Mouse (Mus musculus) left cerebral cortex, adult 8-10 months (tissue): ENCODE results near the gene Tnfaip8l2. TPM values are rescaled to one million over a fixed set of nuclear protein-coding genes. Genes with fewer than 3 reads are reported as not detected.
A peak's percentile ranks its signal among the peaks of the same experiment; 100 is the strongest.
"Not testable (repeated sequence)": the region's sequence is repeated elsewhere in the genome, so short reads cannot be mapped to it uniquely, and the experiment has no call there.

ENCODE experiments used
- DNase-seq, 2 experiments: peaks; one replicate each; pipeline ENCODE4 v3.0.0; 2022; ENCODE audit warnings: low spot score in 2 of 2
- total RNA-seq, 4 experiments: library from RNA; stranded (reverse); gene quantifications; 2 replicates each; pipeline ENCODE4 v1.2.4; 2022

The Tnfaip8l2 gene
- total RNA-seq, 4 experiments from 2014 or later: 2.3 to 6.7 (median 4.3) TPM

- DNase-seq: peak; percentile 65 to 87
These were observed 18.1 kb upstream of the Tnfaip8l2 start, which contains the start of gene Sema6c for GRCm38 (mm10) chr3:95159987-95160963. Sema6c (plus strand) TSS chr3:95160457.

- DNase-seq: no peak
These were observed 17.4 kb upstream of the Tnfaip8l2 start for GRCm38 (mm10) chr3:95159511-95159986.

DNA sequence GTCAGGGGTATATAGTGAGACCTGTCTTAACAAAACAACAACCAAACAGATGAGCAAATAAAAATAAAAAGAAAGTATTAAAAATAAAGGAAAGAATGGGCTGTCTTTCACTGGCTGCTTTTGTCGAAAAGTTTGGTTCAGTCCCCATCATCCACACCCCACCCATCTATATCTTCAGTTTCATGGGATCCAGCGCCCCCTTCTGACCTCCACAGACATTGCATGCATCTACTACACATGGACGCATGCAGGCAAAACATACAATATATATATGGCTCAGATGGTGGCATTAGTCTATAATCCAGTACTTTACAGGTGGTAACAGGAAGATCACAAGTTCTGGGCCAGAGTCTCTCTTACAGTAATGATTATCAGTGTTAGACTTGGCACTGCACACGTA lies 11.7 kb upstream of the Tnfaip8l2 start:
- DNase-seq: no peak

DNA sequence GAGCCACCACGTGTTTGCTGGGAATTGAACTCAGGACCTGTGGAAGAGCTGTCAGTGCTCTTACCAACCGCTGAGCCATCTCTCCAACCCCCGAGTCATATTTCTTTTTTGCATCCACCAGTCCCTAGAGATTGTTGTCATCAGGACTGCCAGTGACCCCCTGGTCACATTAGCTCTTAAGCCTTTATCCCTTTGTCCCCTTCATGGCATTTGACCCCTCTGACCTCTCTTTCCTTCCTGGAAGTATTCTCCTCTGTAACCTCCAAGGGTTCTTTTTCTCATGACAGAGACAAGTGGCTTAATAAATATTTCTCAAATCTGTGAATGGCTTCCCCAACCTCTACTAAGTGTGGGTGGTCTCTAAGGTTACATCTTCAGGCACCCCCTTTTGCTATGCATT lies 5.8 kb upstream of the Tnfaip8l2 start:
- DNase-seq: no peak

DNA sequence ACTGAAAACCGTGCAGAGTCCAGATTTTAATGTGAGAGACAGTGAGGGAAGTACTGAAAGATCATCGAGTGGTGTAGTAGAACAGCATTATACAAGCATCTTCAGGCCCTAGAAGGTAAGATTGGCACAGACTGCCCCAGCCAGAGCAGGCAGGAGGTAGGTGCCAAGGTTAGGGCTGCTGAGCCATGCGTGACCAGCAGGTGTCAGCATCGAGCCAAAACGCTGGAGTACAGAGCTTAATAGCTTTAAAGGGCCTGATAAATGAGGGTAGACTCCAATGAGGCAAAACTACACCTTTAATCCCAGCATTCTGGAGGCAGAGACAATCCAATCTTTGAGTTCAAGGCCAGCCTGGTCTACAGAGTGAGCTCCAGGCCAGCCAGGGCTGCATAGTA lies 454 bp upstream of the Tnfaip8l2 start:
- peak in 1 of 2 experiments; percentile 90 for DNase-seq

DNA sequence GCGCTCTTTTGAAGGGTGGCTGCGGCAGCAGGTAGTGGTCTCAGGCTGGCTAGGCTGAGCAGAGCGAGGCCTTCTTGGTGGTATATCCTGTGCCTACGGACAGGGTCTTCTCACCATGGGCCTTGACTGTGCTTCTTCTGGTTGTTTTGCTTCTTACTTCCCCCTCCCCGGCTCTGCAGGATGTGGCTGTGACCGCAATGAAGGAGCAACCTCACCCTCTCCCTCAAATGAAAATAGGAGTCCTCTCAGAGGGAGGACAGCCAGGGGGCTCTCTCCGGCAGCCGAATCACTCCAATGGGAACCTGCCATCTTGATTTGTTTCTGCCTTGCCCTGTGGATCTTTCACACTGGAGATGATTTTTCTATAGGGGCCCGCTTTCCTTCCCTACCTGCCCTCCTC lies 686 bp downstream of the Tnfaip8l2 start:
- DNase-seq: no peak

GRCm38 (mm10) chr3:95140795-95141194 lies 1.4 kb downstream of the Tnfaip8l2 start:
- no peak for DNase-seq

DNA sequence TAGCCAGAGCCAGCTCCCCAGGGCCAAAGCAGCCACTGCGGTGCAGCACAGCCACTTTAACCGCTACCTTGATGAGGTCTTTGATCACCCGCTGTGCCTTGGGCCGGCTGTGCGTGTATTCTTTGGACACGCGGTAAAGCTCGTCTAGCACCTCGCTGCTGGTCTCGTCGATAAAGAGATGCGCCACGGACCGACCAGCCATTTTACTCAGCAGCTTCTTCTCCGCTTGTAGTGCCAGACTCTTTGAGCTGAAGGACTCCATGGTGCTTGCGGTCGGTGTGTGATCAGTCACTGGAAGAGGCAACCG lies 1.9 kb downstream of the Tnfaip8l2 start:
- no peak for DNase-seq

GRCm38 (mm10) chr3:95139586-95140288 lies 2.4 kb downstream of the Tnfaip8l2 start:
- no peak for DNase-seq

- no peak for DNase-seq
These were observed 5.8 kb downstream of the Tnfaip8l2 start for GRCm38 (mm10) chr3:95136336-95136735.

DNA sequence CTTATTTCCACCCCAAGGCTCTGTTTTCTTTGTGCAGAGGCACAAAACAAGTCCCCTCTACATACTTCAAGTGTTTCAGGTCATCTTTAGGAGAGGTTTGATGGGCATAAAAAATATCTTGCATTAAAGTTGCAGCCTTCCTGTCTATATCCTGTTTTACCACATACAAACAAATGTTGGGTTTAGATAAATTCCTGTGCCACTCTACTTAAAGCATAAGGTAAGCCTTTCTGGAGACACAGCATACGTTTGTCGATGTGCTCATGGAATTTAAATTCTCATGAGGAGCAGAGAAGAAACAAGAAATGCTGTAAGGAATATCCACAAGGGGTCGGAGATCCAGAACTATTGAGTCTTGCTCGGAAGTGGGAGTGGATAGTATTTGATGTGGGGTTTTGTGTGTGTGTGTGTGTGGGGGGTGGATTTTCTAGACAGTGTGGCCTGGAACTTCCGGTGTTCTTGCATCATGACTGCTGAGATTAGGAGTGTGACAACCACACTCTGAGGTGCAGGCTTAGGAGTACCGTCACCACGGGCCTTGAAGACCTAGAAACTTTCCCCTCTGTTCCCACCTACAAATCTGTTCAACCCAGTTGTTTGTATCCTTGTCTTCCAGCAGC lies 6.6 kb downstream of the Tnfaip8l2 start:
- DNase-seq: no peak

DNA sequence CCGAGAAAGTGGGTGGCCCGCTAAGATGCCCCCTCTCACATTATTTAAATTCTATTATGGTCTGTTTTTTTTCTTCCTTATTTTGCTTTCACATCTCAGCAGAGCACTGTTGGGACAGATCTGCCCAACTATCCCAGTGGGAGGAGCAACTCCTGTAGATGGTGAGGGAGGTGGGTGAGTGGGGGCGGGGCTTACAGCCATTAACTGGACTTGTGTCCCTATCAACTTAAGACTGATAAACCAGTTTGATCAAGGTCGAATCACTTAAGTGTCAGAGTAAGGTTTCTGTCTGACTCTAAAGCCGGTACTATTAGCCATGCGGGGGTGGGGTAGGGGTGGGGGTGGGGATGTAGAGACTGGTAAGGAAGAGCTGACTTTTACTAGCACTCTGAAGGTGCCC lies 7.1 kb downstream of the Tnfaip8l2 start:
- DNase-seq: peak in 1 of 2 experiments; percentile 57

DNA sequence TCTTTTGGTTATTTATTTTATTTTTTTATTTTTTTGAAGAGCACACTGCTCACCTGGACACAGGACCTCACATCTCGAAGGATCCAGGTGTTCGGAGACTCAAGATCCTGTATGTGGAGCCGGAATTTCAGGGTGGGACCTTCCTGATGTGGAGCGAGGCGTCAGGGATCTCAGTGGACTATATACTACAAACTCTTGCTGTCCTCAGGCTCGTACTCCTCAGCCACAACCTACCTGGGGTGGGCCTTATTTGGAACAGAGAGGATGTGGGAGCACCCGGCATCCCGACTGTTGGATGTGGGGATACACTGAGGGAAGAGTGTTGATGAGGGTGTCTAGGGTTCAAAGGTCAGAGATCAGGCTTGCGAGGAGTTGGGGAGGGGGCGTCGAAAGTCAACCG lies 8.0 kb downstream of the Tnfaip8l2 start:
- not testable (repeated sequence) for DNase-seq

DNA sequence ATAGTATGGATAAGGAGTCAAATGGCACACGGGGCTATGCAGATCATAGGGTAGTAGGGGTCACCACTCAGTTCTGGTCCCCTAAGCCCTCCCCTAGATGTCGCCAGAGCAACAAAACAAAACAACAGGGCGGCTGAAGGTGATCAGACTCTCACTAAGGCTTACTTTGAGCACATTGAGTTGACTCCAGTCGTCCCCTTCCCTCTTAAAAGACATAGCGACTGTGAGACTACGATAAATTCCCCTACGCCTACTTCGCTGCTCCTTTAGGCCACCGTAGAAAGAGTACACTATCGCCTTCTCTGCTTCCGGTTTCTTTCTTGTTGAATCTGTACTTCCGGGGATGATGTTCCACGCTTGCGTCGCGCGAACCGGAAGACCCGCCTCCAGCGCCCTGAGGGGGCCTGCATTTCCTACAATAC lies 8.5 kb downstream of the Tnfaip8l2 start, which contains the start of the genes Scnm1 and Lysmd1:
TSS of gene Scnm1 (minus strand) at position 332 of the 422 bp plus-strand sequence.
TSS of gene Lysmd1 (plus strand) at position 409 of the 422 bp plus-strand sequence.
- peak; percentile 74 to 94 for DNase-seq

DNA sequence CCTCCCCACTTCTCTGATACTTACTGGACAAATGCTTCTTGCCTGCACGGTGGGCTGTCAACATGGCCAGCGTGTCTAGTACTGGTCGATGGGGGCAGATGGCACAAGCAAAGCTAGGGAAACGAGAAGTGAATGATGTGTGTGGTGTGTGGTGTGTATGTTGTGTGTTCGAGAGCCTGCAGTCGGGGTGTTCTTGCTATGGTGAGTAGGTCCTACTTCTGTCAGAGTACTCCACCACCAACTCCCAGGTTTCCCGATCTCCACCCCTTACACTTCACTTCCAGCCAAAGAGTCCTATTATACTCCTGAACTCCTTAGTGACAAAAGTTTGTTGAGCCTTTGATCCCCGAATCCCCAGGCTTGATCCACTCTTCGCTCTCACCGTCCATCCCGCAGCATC lies 9.0 kb downstream of the Tnfaip8l2 start:
- DNase-seq: no peak

GRCm38 (mm10) chr3:95132389-95132788 lies 9.8 kb downstream of the Tnfaip8l2 start:
- DNase-seq: not testable (repeated sequence)

DNA sequence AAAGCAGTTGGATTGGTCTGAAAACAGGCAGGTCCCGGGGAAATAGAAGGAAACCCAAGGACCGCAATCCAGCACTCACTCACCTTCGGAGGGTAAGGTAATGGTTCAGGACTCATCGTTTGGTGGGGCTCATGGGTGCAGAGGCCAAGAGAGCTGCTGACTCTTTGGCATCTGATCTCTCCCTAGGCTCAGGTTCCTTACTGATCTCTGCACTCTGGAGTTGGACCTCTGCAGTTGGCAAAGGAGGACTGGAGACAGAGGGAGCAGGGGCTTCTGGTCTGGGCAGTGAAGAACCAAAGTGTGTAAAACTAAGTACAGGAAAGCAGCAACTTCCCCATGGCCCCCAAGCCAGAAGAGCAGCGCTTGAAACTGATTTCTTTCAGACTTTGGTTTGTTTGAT lies 12.1 kb downstream of the Tnfaip8l2 start:
- no peak for DNase-seq

DNA sequence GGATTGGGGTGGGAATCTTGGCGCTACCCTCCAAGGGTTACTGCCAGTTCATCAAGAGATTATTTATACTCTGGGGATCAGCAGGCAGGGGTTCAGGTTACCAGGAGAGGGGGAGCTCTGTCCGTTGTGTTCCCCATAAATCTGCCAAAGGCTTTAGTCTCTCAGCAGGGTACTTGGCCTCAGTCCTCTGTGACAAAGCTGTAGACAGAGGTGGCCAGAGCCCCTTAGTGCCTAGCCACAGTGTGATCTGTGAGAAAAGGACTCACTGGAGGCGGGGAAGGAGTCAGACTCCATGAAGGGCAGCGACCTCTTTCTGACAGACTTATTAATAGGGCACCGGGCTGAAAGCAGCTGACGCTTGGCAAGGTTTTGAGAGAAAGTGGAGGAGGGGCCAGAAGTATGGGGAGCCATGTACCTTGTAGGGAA lies 12.9 kb downstream of the Tnfaip8l2 start:
- no peak for DNase-seq

DNA sequence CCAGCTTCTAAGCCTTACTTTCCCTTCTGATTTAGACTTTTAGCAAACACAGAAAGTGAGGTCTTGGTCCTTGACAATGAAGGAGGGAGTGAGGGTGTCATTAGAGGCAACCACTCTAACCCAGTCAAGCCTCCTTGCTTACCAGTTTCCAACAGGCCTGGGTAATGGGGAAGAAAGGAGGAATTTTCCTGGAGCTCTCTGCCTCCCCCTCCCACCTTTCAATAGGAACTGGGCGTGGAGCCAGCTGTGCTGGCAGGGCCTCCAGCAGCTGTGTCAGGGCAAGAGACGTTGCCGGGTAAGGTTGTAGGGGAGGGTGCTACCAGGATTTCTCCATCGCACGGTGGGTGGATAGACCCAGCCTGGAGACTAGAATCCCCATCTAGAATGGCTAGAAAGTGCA lies 17.2 kb downstream of the Tnfaip8l2 start:
- no peak for DNase-seq

- no peak for DNase-seq
These were observed 17.9 kb downstream of the Tnfaip8l2 start, which contains the start of gene Tmod4 for GRCm38 (mm10) chr3:95124246-95124645. Tmod4 (plus strand) TSS chr3:95124476.

GRCm38 (mm10) chr3:95121580-95121979 lies 20.6 kb downstream of the Tnfaip8l2 start:
- DNase-seq: no peak

GRCm38 (mm10) chr3:95117751-95118150 lies 24.4 kb downstream of the Tnfaip8l2 start:
- DNase-seq: no peak
